Mouse (Mus musculus) cerebellum, adult 11 months (tissue): Measurements from ENCODE around the gene Psmd8.
"Not testable (repeated sequence)": the region's sequence is repeated elsewhere in the genome, so short reads cannot be mapped to it uniquely, and the experiment has no call there.

Source experiments
- DNase-seq: peaks from one replicate; pipeline ENCODE4 v3.0.0; 2022

The Psmd8 gene

GRCm38 (mm10) chr7:29180077-29180853 lies at the start of gene Psmd8:
Gene Psmd8 (minus strand): TSS chr7:29180701.
- peak; percentile 95 for DNase-seq

GRCm38 (mm10) chr7:29228202-29228601 lies 47.7 kb upstream of the Psmd8 start:
- no peak for DNase-seq

DNA sequence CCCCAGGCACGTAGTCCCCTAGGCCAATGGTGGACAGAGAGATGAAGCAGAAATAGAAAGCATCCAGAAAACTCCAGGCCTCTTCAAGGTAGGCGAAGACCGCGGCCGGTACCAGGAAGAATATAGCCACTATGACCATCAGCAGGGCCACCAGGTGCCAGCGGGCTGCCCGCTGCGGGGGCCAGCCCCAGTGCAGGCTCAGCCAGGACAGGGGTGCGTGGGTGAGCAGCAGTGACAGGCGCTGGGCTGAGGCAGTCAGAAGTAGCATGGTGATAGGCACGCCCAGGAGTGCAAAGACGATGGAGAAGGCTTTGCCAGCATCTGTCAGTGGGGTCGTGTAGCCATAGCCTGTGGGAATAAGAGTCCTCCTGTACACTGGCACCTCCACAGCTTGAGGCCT lies 45.0 kb upstream of the Psmd8 start:
- DNase-seq: no peak

DNA sequence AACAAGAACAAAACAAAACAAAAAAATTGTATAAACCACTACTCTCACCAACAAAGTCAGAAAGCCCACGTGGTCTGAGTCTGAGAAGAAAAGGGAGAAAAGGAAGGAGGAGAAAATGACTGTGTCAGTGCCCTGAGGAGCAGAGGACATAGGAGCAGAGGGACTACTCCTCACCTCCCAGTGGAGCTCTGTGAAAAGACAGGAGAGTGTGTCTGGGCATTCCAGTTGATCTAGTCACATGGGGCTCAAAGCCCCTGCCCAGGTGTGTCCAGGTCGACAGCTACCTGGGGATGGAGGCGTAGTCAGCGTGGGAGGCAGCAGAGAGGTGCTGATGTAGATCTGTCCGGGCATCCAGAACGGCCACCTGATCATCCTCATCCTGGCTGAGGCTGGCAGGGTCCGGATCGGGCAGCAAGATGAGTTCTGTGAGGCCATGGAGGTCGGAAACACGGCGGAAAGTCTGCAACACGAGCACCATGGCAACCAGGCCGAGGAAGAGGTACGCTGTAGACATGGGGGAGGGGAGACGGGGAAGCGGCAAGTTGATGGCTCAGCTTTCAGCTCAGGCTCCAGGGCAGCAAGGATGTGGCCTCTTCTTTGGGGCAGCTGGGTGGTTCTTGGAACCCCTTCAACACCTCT lies 44.4 kb upstream of the Psmd8 start:
- DNase-seq: no peak

DNA sequence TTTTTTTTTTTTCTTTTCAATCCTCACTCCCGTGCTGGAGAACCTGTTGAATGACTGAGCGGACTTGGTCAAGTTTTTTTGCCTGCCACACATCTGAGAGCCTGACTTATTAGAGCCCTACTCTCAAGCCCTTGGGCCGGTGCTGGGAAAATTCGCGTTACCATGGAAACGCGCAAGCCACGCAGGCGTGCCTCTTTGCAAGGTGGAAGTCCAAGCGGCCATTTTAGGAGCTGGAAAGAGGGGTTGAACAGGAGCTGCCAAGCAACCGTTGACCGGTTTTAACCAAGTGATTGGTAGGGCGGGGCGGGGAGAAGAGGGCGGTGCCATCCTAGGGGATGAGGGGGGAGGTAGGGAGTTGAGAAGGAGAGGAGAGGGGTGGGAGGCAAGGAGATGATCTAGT lies 34.3 kb upstream of the Psmd8 start:
- DNase-seq: no peak

DNA sequence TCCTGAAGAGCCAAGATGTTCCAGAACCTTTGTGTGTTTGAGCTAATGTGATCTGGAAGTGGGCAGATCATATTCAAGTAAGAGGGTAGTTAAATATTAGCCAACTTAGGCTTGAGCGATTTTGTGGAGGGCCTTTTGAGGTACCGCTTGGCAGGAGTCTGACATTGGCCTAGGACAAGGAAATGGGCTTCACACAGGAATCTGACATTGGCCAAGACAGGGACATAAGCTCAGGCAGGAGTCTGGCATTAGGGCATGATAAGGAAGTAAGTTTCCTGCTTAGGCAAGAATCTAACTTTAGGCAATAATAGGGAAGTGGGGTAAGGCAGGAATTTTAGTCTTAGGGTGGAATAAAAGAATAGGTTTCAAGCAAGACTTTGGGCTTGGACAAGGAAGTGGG lies 33.7 kb upstream of the Psmd8 start:
- no peak for DNase-seq

GRCm38 (mm10) chr7:29213675-29214082 lies 33.2 kb upstream of the Psmd8 start, which contains the start of gene Catsperg1:
Gene Catsperg1 (minus strand): TSS chr7:29214035.
- DNase-seq: no peak

DNA sequence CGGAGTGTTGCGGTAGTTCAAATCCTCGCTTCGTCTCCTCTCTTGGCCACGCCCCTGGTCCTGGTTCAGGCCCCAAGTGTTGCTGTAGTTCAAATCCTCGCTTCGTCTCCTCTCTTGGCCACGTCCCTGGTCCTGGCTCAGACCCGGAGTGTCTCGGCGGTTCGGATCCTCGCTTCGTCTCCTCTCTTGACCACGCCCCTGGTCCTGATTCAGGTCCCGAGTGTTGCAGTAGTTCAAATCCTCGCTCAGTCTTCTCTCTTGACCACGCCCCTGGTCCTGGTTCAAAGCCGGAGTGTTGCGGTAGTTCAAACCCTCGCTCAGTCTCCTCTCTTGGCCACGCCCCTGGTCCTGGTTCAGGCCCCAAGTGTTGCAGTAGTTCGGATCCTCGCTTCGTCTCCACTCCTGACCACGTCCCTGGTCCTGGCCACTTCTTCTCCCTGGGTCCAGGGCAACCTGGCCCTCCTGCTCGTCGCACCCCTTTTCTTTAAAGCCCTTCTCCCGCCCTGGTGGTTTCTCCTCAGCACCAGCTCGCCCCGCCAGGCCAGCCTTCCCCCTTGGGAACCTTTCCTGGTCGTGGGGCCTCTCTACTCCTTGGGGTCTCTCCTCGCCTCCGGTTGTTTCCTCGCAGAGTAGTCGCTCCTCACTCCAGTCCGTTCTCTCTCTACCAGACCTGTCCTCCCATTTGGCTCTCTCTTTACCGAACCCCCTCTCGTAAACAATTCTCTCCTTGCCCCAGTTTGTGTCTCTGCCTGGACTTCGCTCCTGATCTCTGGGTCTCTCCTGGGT lies 32.5 kb upstream of the Psmd8 start:
- DNase-seq: not testable (repeated sequence)

DNA sequence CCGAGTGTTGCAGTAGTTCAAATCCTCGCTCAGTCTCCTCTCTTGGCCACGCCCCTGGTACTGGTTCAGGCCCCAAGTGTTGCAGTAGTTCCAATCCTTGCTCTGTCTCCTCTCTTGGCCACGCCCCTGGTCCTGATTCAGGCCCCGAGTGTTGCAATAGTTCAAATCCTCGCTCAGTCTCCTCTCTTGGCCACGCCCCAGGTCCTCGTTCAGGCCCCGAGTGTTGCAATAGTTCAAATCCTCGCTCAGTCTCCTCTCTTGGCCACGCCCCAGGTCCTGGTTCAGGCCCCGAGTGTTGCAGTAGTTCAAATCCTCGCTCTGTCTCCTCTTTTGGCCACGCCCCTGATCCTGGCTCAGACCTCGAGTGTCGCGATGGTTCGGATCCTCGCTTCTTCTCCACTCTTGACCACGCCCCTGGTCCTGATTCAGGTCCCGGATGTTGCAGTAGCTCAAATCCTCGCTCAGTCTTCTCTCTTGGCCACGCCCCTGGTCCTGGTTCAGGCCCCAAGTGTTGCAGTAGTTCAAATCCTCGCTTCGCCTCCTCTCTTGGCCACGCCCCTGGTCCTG lies 31.8 kb upstream of the Psmd8 start:
- no peak for DNase-seq

DNA sequence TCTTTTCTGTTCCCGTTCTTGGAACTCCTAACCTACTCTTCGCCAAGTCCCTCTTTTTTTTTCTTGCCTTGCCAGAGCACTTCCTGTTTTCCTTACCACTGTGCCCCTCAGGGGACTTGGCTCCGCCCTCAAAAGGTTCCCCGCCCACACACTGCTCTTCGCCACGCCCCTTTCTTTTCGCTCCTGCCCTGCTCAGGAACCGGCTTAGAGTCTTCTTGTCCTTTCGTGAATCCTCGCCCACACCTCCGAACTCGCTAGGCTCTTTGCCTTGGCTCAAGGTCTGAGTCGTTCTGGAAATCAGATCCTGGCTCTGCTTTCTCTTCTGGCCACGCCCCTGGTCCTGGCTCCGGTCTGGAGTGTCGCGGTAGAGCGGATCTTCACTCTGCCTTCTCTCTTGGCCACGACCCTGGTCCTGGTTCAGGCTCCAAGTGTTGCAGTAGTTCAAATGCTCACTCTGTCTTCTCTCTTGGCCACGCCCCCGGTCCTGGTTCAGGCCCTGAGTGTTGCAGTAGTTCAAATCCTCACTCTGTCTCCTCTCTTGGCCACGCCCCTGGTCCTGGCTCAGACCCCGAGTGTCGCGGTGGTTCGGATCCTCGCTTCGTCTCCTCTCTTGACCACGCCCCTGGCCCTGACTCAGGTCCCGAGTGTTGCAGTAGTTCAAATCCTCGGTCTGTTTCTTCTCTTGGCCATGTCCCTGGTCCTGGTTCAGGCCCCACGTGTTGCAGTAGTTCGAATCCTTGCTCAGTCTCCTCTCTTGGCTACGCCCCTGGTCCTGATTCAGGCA lies 31.1 kb upstream of the Psmd8 start:
- peak; percentile 36 for DNase-seq

- not testable (repeated sequence) for DNase-seq
These were observed 30.5 kb upstream of the Psmd8 start for GRCm38 (mm10) chr7:29211013-29211412.

GRCm38 (mm10) chr7:29202577-29202976 lies 22.1 kb upstream of the Psmd8 start:
- no peak for DNase-seq

DNA sequence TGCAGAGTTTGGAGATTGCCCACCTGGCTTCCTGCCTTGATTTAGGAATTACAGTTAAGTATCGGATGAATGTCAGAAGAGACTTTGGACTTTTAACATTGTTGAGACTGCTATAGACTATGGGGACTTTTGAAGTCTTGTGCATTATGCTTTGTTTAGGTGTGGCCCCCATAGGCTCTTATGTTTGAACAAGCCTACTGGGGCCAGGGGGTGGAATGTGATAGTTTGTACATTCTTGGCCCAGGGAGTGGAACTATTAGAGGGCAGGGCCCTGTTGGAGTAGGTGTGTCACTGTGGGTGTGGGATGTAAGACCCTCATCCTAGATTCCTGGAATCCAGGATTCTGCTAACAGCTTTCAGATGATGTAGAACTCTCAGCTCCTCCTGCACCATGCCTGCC lies 13.7 kb upstream of the Psmd8 start:
- DNase-seq: not testable (repeated sequence)

DNA sequence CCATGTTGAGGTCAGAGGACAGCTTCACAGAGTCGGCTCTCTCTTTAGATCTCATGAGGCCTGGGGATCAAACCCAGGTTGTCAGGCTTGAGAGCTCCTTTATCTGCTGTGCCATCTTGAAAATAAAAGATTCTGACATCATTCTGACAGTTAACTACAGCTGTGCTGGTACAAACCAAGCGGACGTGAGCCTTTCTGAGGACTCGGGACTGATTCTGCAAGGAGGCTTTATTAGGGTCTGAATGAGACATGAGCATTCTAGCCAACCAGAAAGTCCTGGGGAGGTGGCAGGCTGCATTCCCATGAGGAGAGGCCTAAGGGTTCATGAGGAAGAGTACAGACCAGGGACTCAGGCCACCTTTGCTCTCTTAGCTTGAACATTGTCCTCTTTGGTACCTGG lies 822 bp upstream of the Psmd8 start:
- not testable (repeated sequence) for DNase-seq

DNA sequence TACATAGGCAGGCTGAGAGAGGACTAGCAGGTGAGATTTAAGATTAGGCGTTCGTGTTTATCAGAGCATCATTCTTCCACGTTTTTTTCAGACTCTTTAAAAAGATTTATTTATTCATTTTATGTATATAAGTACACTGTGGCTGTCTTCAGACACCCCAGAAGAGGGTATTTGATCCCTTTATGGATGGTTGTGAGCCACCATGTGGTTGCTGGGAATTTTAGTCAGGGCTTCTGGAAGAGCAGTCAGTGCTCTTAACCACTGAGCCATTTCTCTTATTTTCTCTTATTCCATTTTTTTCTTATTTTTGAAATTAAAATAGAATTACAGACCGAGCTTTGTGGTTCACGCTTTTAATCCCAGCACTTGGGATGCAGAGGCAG lies 344 bp upstream of the Psmd8 start:
- no peak for DNase-seq

- DNase-seq: no peak
These were observed 1.2 kb downstream of the Psmd8 start for GRCm38 (mm10) chr7:29179323-29179722.

DNA sequence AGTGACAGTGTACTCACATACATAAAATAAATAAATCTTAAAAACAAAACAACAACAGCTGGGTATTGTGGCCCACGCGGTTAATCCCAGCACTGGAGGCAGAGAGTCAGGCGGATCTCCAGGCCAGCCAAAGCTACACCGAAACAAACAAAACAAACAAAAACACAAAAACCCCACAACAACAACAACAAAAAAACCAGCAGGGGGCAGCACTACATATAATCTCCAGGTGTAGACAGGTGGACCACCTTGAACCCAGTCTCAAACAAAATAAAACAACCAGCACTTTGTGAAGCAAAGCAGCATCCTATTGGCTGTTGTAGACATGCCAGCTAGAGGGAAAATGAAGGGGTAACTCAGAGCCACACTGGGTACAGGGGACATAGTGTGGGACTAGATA lies 2.4 kb downstream of the Psmd8 start:
- no peak for DNase-seq

GRCm38 (mm10) chr7:29172390-29173016 lies 8.0 kb downstream of the Psmd8 start:
- DNase-seq: no peak

GRCm38 (mm10) chr7:29171562-29172097 lies 8.9 kb downstream of the Psmd8 start:
- DNase-seq: no peak

GRCm38 (mm10) chr7:29170755-29171561 lies 9.5 kb downstream of the Psmd8 start:
- no peak for DNase-seq
